Mouse (Mus musculus): ENCODE measurements around the gene Atn1.

The Atn1 gene

GRCm38 (mm10) chr6:124740888-124741761 is 15.2 kb downstream of the Atn1 start, which contains the start of gene Grcc10:
Gene Grcc10 (minus strand): TSS chr6:124741374.
- peak; percentile 72 for DNase-seq (ENCODE audit: low read depth, low spot score)

GRCm38 (mm10) chr6:124740211-124740887 is 16.0 kb downstream of the Atn1 start:
- no peak for DNase-seq (ENCODE audit: low read depth, low spot score)

- no peak for DNase-seq (ENCODE audit: low read depth, low spot score)
Observed at GRCm38 (mm10) chr6:124739231-124739796, 17.0 kb downstream of the Atn1 start.

- DNase-seq (ENCODE audit: low read depth, low spot score) = no peak
Observed at GRCm38 (mm10) chr6:124738511-124739023, 17.8 kb downstream of the Atn1 start, which contains the start of gene Ptpn6. Gene Ptpn6 (minus strand): TSS chr6:124738714.

- DNase-seq (ENCODE audit: low read depth, low spot score) = no peak
Observed at GRCm38 (mm10) chr6:124737040-124737439, 19.3 kb downstream of the Atn1 start.

- no peak for DNase-seq (ENCODE audit: low read depth, low spot score)
Observed at GRCm38 (mm10) chr6:124734417-124734816, 21.9 kb downstream of the Atn1 start.

GRCm38 (mm10) chr6:124732476-124733370 is 23.6 kb downstream of the Atn1 start:
- DNase-seq (ENCODE audit: low read depth, low spot score) = no peak

- DNase-seq (ENCODE audit: low read depth, low spot score) = no peak
Observed at GRCm38 (mm10) chr6:124731038-124731437, 25.3 kb downstream of the Atn1 start.

GRCm38 (mm10) chr6:124729850-124730705 is 26.2 kb downstream of the Atn1 start:
- DNase-seq (ENCODE audit: low read depth, low spot score) = no peak

GRCm38 (mm10) chr6:124728621-124729020 is 27.7 kb downstream of the Atn1 start:
- no peak for DNase-seq (ENCODE audit: low read depth, low spot score)

GRCm38 (mm10) chr6:124724472-124724871 is 31.9 kb downstream of the Atn1 start:
- DNase-seq (ENCODE audit: low read depth, low spot score) = no peak

GRCm38 (mm10) chr6:124723541-124723940 is 32.8 kb downstream of the Atn1 start:
- no peak for DNase-seq (ENCODE audit: low read depth, low spot score)

GRCm38 (mm10) chr6:124722876-124723473 is 33.3 kb downstream of the Atn1 start:
- no peak for DNase-seq (ENCODE audit: low read depth, low spot score)

GRCm38 (mm10) chr6:124720904-124721303 is 35.4 kb downstream of the Atn1 start:
- DNase-seq (ENCODE audit: low read depth, low spot score) = no peak

GRCm38 (mm10) chr6:124719354-124719978 is 36.9 kb downstream of the Atn1 start:
- DNase-seq (ENCODE audit: low read depth, low spot score) = no peak

- DNase-seq (ENCODE audit: low read depth, low spot score) = no peak
Observed at GRCm38 (mm10) chr6:124718703-124719102, 37.6 kb downstream of the Atn1 start.

GRCm38 (mm10) chr6:124717968-124718367 is 38.4 kb downstream of the Atn1 start:
- DNase-seq (ENCODE audit: low read depth, low spot score) = no peak

GRCm38 (mm10) chr6:124716864-124717490 is 39.3 kb downstream of the Atn1 start:
- DNase-seq (ENCODE audit: low read depth, low spot score) = no peak

- no peak for DNase-seq (ENCODE audit: low read depth, low spot score)
Observed at GRCm38 (mm10) chr6:124712918-124713317, 43.4 kb downstream of the Atn1 start.
